In genomic region chr6:71151098-71151497, GRCm38 (mm10) we compare ENCODE assay signal across 18 mouse cellular contexts. TPM values are rescaled to one million over a fixed set of nuclear protein-coding genes. Genes with fewer than 3 reads are reported as not detected.
"Had no signal": no experiment of that assay in that cellular context is flagged by ENCODE, and none has a peak within 500 bp of the region (broad histone marks: within the 10 kb centered on the region; RNA-seq: fewer than 3 reads in every experiment).

No protein-coding gene starts in this region.

- H3K9ac ChIP-seq: lung, embryonic 14.5 days; neural tube, embryonic 12.5 days; stomach, embryonic 15.5 days had no signal

- H3K36me3 ChIP-seq: neural tube, embryonic 12.5 days; stomach, embryonic 15.5 days had no signal

- H3K9me3 ChIP-seq: neural tube, embryonic 12.5 days; stomach, embryonic 15.5 days had no signal

- DNase-seq: lung, adult 18-20 months; lung, embryonic 14.5 days; lung, postnatal 10 days; lung, postnatal 4 days; midbrain, embryonic 14.5 days; right cerebral cortex, postnatal 14 days; thymus, adult 2 months; thymus, postnatal 25 days; thymus, postnatal 4 days had no signal

- H3K4me2 ChIP-seq: lung, embryonic 14.5 days; midbrain, embryonic 11.5 days; neural tube, embryonic 12.5 days; stomach, embryonic 15.5 days had no signal

- H3K27me3 ChIP-seq: neural tube, embryonic 12.5 days; stomach, embryonic 15.5 days had no signal

- H3K4me1 ChIP-seq: neural tube, embryonic 12.5 days; stomach, embryonic 15.5 days had no signal

- H3K27ac ChIP-seq: neural tube, embryonic 12.5 days; stomach, embryonic 15.5 days; stomach, postnatal 0 days had no signal

- ATAC-seq: midbrain, embryonic 16.5 days had no signal

- H3K4me3 ChIP-seq: neural tube, embryonic 12.5 days; stomach, embryonic 15.5 days had no signal

RNA-seq across cellular contexts. Expression of gene Thnsl2, which starts 6.9 kb away (rescaled TPM):
- total RNA-seq: megakaryocyte, adult 5-6 weeks; megakaryocyte-erythroid progenitor cell, adult 5-6 weeks; neutrophil, adult 5-6 weeks had no signal

RNA-seq across cellular contexts. Expression of gene Fabp1, which starts 48.5 kb away (rescaled TPM):
- total RNA-seq: megakaryocyte, adult 5-6 weeks; megakaryocyte-erythroid progenitor cell, adult 5-6 weeks; neutrophil, adult 5-6 weeks had no signal
- polyA plus RNA-seq: lung, embryonic 14.5 days; midbrain, embryonic 11.5 days; midbrain, embryonic 14.5 days; midbrain, embryonic 16.5 days; neural tube, embryonic 12.5 days; neural tube, embryonic 14.5 days had no signal
